Mouse (Mus musculus) cortical plate, adult 2 months (tissue): ENCODE measurements around the gene Catsperb.

ENCODE experiments used
- CTCF ChIP-seq: fragments of 200-500 bp; IDR thresholded peaks from 2 replicates; pipeline ENCODE4 v1.5.1; 2011; ENCODE audit warnings: mild to moderate bottlenecking, control low read depth, low read length; ENCODE audit not compliant: insufficient read depth; ENCODE audit errors: extremely low read depth
- POLR2A ChIP-seq: fragments of 200-500 bp; IDR thresholded peaks from 2 replicates; pipeline ENCODE4 v1.6.1; 2011; ENCODE audit warnings: mild to moderate bottlenecking, low read length, control low read depth; ENCODE audit not compliant: insufficient read depth; ENCODE audit errors: extremely low read depth

- TF ChIP-seq CTCF: no peak
- TF ChIP-seq POLR2A: no peak
These were observed 263.0 kb downstream of the Catsperb start for GRCm38 (mm10) chr12:101667502-101667901.
